Mouse (Mus musculus) C3H10T1/2 (cell line): ENCODE measurements around the gene Mrpl36. TPM values are rescaled to one million over a fixed set of nuclear protein-coding genes. Genes with fewer than 3 reads are reported as not detected.

ENCODE experiments used
- polyA plus RNA-seq, 2 experiments: library from polyadenylated mRNA; unstranded; fragments of >200 nt; fragmentation: generic; extraction: Trizol; gene quantifications; one replicate each; pipeline ENCODE4 v1.2.1; 2012; ENCODE audit warnings: missing spikeins in 2 of 2

Gene Mrpl36
- polyA plus RNA-seq: 10 to 100 TPM; 43.7 to 59.2 TPM

GRCm38 (mm10) chr13:73327827-73328698 is at the start of gene Mrpl36, which contains the start of gene Ndufs6:
Gene Mrpl36 (plus strand): TSS chr13:73328513.
Gene Ndufs6 (minus strand): TSS chr13:73328542.

Other genes starting within 250 kb of the Mrpl36 start
- not detected for gene Irx4, start 68.0 kb upstream of the Mrpl36 start, polyA plus RNA-seq
- gene Ndufs6, start within 50 bp of the Mrpl36 start, polyA plus RNA-seq: 100 to 1,000 TPM; 238 to 290 TPM
- 10 to 100 TPM in 1 of 2 experiments, 1 to 10 TPM in 1; 9.9 to 17.4 TPM for gene Lpcat1, start 138.7 kb downstream of the Mrpl36 start, polyA plus RNA-seq
- not detected for gene Slc6a3, start 208.2 kb downstream of the Mrpl36 start, polyA plus RNA-seq